In genomic region chr10:42244420-42245255, GRCm38 (mm10) we compare ENCODE assay signal across 8 mouse cellular contexts. TPM values are rescaled to one million over a fixed set of nuclear protein-coding genes. Genes with fewer than 3 reads are reported as not detected.
A peak's percentile ranks its signal among the peaks of the same experiment; 100 is the strongest.
DNase-seq lines count a peak whose midpoint lies in the region; ATAC-seq and TF ChIP-seq lines count a peak whose summit lies in the region.

No protein-coding gene starts in this region.

- no peaks in the 10 kb centered on the region for H3K27me3 ChIP-seq in intestine, embryonic 15.5 days (replicated peaks)
- no peaks in the 10 kb centered on the region for H3K27me3 ChIP-seq in intestine, postnatal 0 days (replicated peaks; ENCODE audit: control insufficient read depth, insufficient read depth, low read length)
- H3K27me3 ChIP-seq in liver, embryonic 15.5 days: no peaks in the 10 kb centered on the region

- no peak for DNase-seq in right cerebral cortex, adult 18-20 months
- no peak for DNase-seq in Muller cell, postnatal 12 days (ENCODE audit: inconsistent ontology term)
- DNase-seq in left cerebral cortex, postnatal 25 days (ENCODE audit: low spot score in 2 of 2): no peak

- no peak overlapping the region for H3K4me2 ChIP-seq in intestine, embryonic 15.5 days (replicated peaks)
- H3K4me2 ChIP-seq in intestine, postnatal 0 days (replicated peaks; ENCODE audit: low read depth): no peak overlapping the region
- H3K4me2 ChIP-seq in liver, embryonic 15.5 days: peak overlapping the region; percentile 51

- H3K27ac ChIP-seq in intestine, embryonic 15.5 days: no peak overlapping the region
- H3K27ac ChIP-seq in intestine, postnatal 0 days (ENCODE audit: low read depth, low read length): no peak overlapping the region
- H3K27ac ChIP-seq in bone marrow macrophage, adult 2 months (ENCODE audit: insufficient read depth, low read depth, low read length): peak overlapping the region; percentile 51
- peak overlapping the region; percentile 95 for H3K27ac ChIP-seq in liver, embryonic 15.5 days (replicated peaks)

- no peak for TF ChIP-seq POLR2A in bone marrow macrophage, adult 2 months (IDR thresholded peaks at IDR 0.05; ENCODE audit: borderline replicate concordance, low read depth, low read length)

- no peaks in the 10 kb centered on the region for H3K36me3 ChIP-seq in intestine, embryonic 15.5 days
- H3K36me3 ChIP-seq in intestine, postnatal 0 days (ENCODE audit: control insufficient read depth, insufficient read depth): no peaks in the 10 kb centered on the region; the same call in 1 of the 2 replicates
- H3K36me3 ChIP-seq in liver, embryonic 15.5 days (replicated peaks): peaks cover 57% of the 10 kb centered on the region

- no peak overlapping the region for H3K9ac ChIP-seq in intestine, embryonic 15.5 days
- no peak overlapping the region for H3K9ac ChIP-seq in intestine, postnatal 0 days (ENCODE audit: low read depth, low read length)
- peak overlapping the region; percentile 37; the same call in 1 of the 2 replicates for H3K9ac ChIP-seq in liver, embryonic 15.5 days

- H3K9me3 ChIP-seq in intestine, embryonic 15.5 days: no peaks in the 10 kb centered on the region
- H3K9me3 ChIP-seq in intestine, postnatal 0 days (ENCODE audit: control insufficient read depth): no peaks in the 10 kb centered on the region
- H3K9me3 ChIP-seq in liver, embryonic 15.5 days (replicated peaks): no peaks in the 10 kb centered on the region

- peaks cover 18% of the 10 kb centered on the region for H3K4me1 ChIP-seq in intestine, embryonic 15.5 days (replicated peaks)
- peaks cover 6% of the 10 kb centered on the region; the same call in 1 of the 2 replicates for H3K4me1 ChIP-seq in intestine, postnatal 0 days (replicated peaks; ENCODE audit: control insufficient read depth, insufficient read depth, low read length)
- peaks cover 56% of the 10 kb centered on the region for H3K4me1 ChIP-seq in bone marrow macrophage, adult 2 months (ENCODE audit: control insufficient read depth, insufficient read depth, low read length)
- H3K4me1 ChIP-seq in liver, embryonic 15.5 days (replicated peaks): peaks cover 99% of the 10 kb centered on the region

- intact Hi-C loops in left cerebral cortex, postnatal 25 days (cut with DNase I): no loop called here

- ATAC-seq in intestine, embryonic 15.5 days: peak; percentile 54; the same call in 1 of the 2 replicates
- ATAC-seq in intestine, postnatal 0 days: no peak
- peak; percentile 69 for ATAC-seq in erythroid progenitor cell, adult 5-6 weeks (replicated peaks; ENCODE audit: low FRiP score, poor library complexity, severe bottlenecking)
- ATAC-seq in liver, embryonic 15.5 days (ENCODE audit: insufficient read depth): peak; percentile 91

- no peak for TF ChIP-seq CTCF in intestine, postnatal 0 days (IDR thresholded peaks at IDR 0.05; ENCODE audit: low read depth)
- no peak for TF ChIP-seq CTCF in bone marrow macrophage, adult 2 months (IDR thresholded peaks at IDR 0.05; ENCODE audit: low read depth, low read length)

- 53% methylated on average over 8 of the region's 8 CpGs for WGBS in intestine, embryonic 15.5 days
- WGBS in intestine, postnatal 0 days: 57% methylated on average over 8 of the region's 8 CpGs
- 37% methylated on average over 8 of the region's 8 CpGs for WGBS in liver, embryonic 15.5 days (ENCODE audit: insufficient replicate concordance)

- no peak overlapping the region for H3K4me3 ChIP-seq in intestine, embryonic 15.5 days (replicated peaks)
- H3K4me3 ChIP-seq in intestine, postnatal 0 days (ENCODE audit: low read depth, low read length): no peak overlapping the region
- no peak overlapping the region for H3K4me3 ChIP-seq in bone marrow macrophage, adult 2 months (ENCODE audit: insufficient read depth, low read length)
- 0 out of 2 replicates have a peak overlapping the region, but pooled peaks have one; percentile 3 for H3K4me3 ChIP-seq in liver, embryonic 15.5 days (replicated peaks)

RNA-seq across cellular contexts. Expression of gene Foxo3, which starts 31.9 kb away (rescaled TPM):
- 6.4 and 7.6 TPM in 2 replicates for polyA plus RNA-seq in intestine, embryonic 15.5 days (2015; fragmentation: Nextera tagmentation; extraction: Ambion mirVana)
- polyA plus RNA-seq in intestine, postnatal 0 days (2015; fragmentation: Nextera tagmentation; extraction: Ambion mirVana): 9.3 and 9.8 TPM in 2 replicates
- polyA plus RNA-seq in bone marrow macrophage, adult 2 months (2012; ENCODE audit: insufficient read depth, insufficient read length, missing spikeins): 34.6 and 39.7 TPM in 2 replicates
- 112 and 118 TPM in 2 replicates for total RNA-seq in erythroid progenitor cell, adult 5-6 weeks (2015; ENCODE audit: low replicate concordance)
- total RNA-seq in erythroid progenitor cell, adult 5-6 weeks (2017; ENCODE audit: low replicate concordance): 181 and 233 TPM in 2 replicates
- polyA plus RNA-seq in liver, embryonic 15.5 days (2015; fragmentation: Nextera tagmentation; extraction: Ambion mirVana): 15.1 and 15.9 TPM in 2 replicates
- 10 to 100 TPM; 65.4 to 73.7 TPM for total RNA-seq in left cerebral cortex, postnatal 25 days (2021)

Comparison
In these comparisons a context has a peak if more than half of its experiments do, and no peak if none do; other contexts are left out.
1. H3K27ac ChIP-seq: peak in bone marrow macrophage, adult 2 months (single experiment) and liver, embryonic 15.5 days (single experiment); none in intestine, embryonic 15.5 days (single experiment) and intestine, postnatal 0 days (single experiment).